Mouse (Mus musculus): Measurements from ENCODE around the gene Josd1. TPM values are rescaled to one million over a fixed set of nuclear protein-coding genes. Genes with fewer than 3 reads are reported as not detected.

Josd1 gene
- total and polyA plus RNA-seq, 3 experiments: 16.7 to 23.3 (median 21.6) TPM

DNA sequence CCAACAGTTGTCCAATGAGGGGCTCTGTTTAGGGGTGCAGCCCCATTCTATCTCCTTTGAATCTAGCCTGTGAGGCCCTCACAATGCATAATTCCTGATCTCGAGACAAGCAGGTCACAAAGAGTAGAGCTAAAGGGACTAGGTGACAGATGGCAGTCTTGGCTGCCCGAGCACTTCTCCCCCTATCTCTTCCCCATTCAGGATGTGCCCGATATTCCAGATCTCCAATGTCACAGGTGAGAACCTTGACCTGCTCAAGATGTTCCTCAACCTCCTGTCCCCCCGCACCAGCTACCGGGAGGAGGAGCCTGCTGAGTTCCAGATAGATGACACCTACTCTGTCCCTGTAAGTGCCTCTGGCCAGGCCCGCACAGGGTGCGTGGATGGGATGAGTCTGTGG lies 27.9 kb upstream of the Josd1 start:
- peaks cover 99% of the 10 kb centered on the region for H3K36me3 ChIP-seq (replicated peaks)
- TF ChIP-seq GATA1 (IDR thresholded peaks at IDR 0.05; ENCODE audit: borderline replicate concordance, low read length) (no peak), GATA2 (IDR thresholded peaks at IDR 0.05; ENCODE audit: borderline replicate concordance, low read depth, low read length) (no peak), POLR2AphosphoS5 (IDR thresholded peaks at IDR 0.05; ENCODE audit: insufficient replicate concordance, low read depth, low read length) (no peak), TAL1 (conservative IDR thresholded peaks at IDR 0.05; ENCODE audit: low read depth, low read length) (no peak), CTCF (IDR thresholded peaks at IDR 0.05; ENCODE audit: low read depth, low read length) (no peak)
- no peaks in the 10 kb centered on the region for H3K9me3 ChIP-seq (replicated peaks)
- no peak overlapping the region for H3K4me3 ChIP-seq (ENCODE audit: low read depth, low read length)
- DNase-seq (ENCODE audit: low spot score): no peak
- H3K27me3 ChIP-seq (ENCODE audit: insufficient read depth, low read length): no peaks in the 10 kb centered on the region
- no peak for ATAC-seq (ENCODE audit: extremely low read depth, insufficient number of reproducible peaks, low FRiP score, poor library complexity, severe bottlenecking)
- peaks cover 15% of the 10 kb centered on the region for H3K4me1 ChIP-seq (ENCODE audit: insufficient read depth, low read depth, low read length)

- no peaks in the 10 kb centered on the region for H3K9me3 ChIP-seq (replicated peaks)
- H3K4me1 ChIP-seq (ENCODE audit: insufficient read depth, low read depth, low read length): peaks cover 19% of the 10 kb centered on the region
- H3K36me3 ChIP-seq (replicated peaks): peaks cover 74% of the 10 kb centered on the region
- DNase-seq (ENCODE audit: low spot score): no peak
- H3K27me3 ChIP-seq (ENCODE audit: insufficient read depth, low read length): no peaks in the 10 kb centered on the region
- no peak for TF ChIP-seq CTCF (IDR thresholded peaks at IDR 0.05; ENCODE audit: low read depth, low read length)
- ATAC-seq (ENCODE audit: extremely low read depth, insufficient number of reproducible peaks, low FRiP score, poor library complexity, severe bottlenecking): no peak
- no peak overlapping the region for H3K4me3 ChIP-seq (ENCODE audit: low read depth, low read length)
Measured at GRCm38 (mm10) chr15:79708229-79708822, 20.6 kb upstream of the Josd1 start.

GRCm38 (mm10) chr15:79706603-79707214 lies 19.0 kb upstream of the Josd1 start:
- TF ChIP-seq GATA1 (IDR thresholded peaks at IDR 0.05; ENCODE audit: borderline replicate concordance, low read length) (no peak), GATA2 (IDR thresholded peaks at IDR 0.05; ENCODE audit: borderline replicate concordance, low read depth, low read length) (no peak), TAL1 (conservative IDR thresholded peaks at IDR 0.05; ENCODE audit: low read depth, low read length) (no peak), POLR2AphosphoS5 (IDR thresholded peaks at IDR 0.05; ENCODE audit: insufficient replicate concordance, low read depth, low read length) (no peak), CTCF (IDR thresholded peaks at IDR 0.05; ENCODE audit: low read depth, low read length) (no peak)
- H3K4me3 ChIP-seq (ENCODE audit: low read depth, low read length): no peak overlapping the region
- H3K27me3 ChIP-seq (ENCODE audit: insufficient read depth, low read length): no peaks in the 10 kb centered on the region
- DNase-seq (ENCODE audit: low spot score) (no peak), ATAC-seq (ENCODE audit: extremely low read depth, insufficient number of reproducible peaks, low FRiP score, poor library complexity, severe bottlenecking) (no peak)
- H3K36me3 ChIP-seq (replicated peaks): peaks cover 58% of the 10 kb centered on the region
- H3K4me1 ChIP-seq (ENCODE audit: insufficient read depth, low read depth, low read length): peaks cover 15% of the 10 kb centered on the region
- no peaks in the 10 kb centered on the region for H3K9me3 ChIP-seq (replicated peaks)

DNA sequence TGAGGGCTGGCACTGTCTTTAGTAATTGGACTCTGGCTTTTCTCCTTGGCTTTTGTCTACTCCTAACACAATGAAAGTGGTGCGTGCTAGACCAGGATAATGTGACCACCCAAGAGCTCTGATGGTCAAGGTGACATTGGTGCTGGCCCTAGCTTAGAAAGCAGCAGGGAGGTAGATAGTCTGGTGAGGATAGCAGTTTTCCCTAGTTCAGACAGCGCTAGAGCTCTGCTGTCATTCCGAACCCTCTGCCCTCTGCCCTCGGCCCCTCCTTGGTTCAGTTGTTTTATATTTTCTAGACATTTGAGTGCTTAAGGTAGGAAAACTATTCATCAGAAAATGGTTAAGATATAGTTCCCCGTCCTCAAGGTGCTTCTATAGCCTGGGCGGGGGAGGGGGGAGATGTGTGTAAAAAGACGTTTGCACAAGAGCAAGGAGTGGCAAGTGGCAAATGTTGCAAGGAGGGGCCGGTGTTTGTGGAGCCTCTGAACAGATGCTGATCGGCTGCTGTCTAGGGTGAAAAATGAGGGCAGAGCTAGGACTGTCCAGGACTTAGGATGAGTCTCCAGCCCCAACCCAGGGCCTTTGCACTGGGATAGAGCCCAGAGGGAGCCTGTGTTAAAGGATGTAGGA lies 10.0 kb upstream of the Josd1 start:
- peak overlapping the region; percentile 42; the same call in 1 of the 2 replicates for H3K4me3 ChIP-seq (ENCODE audit: low read depth, low read length)
- no peaks in the 10 kb centered on the region for H3K27me3 ChIP-seq (ENCODE audit: insufficient read depth, low read length)
- no peak for ATAC-seq (ENCODE audit: extremely low read depth, insufficient number of reproducible peaks, low FRiP score, poor library complexity, severe bottlenecking)
- H3K36me3 ChIP-seq (replicated peaks): peaks cover 61% of the 10 kb centered on the region
- H3K9me3 ChIP-seq (replicated peaks): no peaks in the 10 kb centered on the region
- peaks cover 60% of the 10 kb centered on the region for H3K4me1 ChIP-seq (ENCODE audit: insufficient read depth, low read depth, low read length)
- DNase-seq (ENCODE audit: low spot score): no peak
- TF ChIP-seq TAL1 (conservative IDR thresholded peaks at IDR 0.05; ENCODE audit: low read depth, low read length) (no peak), CTCF (IDR thresholded peaks at IDR 0.05; ENCODE audit: low read depth, low read length) (no peak), GATA1 (IDR thresholded peaks at IDR 0.05; ENCODE audit: borderline replicate concordance, low read length) (no peak), POLR2AphosphoS5 (IDR thresholded peaks at IDR 0.05; ENCODE audit: insufficient replicate concordance, low read depth, low read length) (no peak), GATA2 (IDR thresholded peaks at IDR 0.05; ENCODE audit: borderline replicate concordance, low read depth, low read length) (no peak)

GRCm38 (mm10) chr15:79697011-79697410 lies 9.3 kb upstream of the Josd1 start:
- DNase-seq (ENCODE audit: low spot score): no peak
- Histone ChIP-seq H3K4me1 (ENCODE audit: insufficient read depth, low read depth, low read length) (peaks cover 64% of the 10 kb centered on the region), H3K36me3 (replicated peaks) (peaks cover 63% of the 10 kb centered on the region), H3K9me3 (replicated peaks) (no peaks in the 10 kb centered on the region), H3K4me3 (ENCODE audit: low read depth, low read length) (peak overlapping the region; percentile 53; the same call in 1 of the 2 replicates), H3K27me3 (ENCODE audit: insufficient read depth, low read length) (no peaks in the 10 kb centered on the region)
- no peak for ATAC-seq (ENCODE audit: extremely low read depth, insufficient number of reproducible peaks, low FRiP score, poor library complexity, severe bottlenecking)
- TF ChIP-seq GATA2 (IDR thresholded peaks at IDR 0.05; ENCODE audit: borderline replicate concordance, low read depth, low read length): no peak

DNA sequence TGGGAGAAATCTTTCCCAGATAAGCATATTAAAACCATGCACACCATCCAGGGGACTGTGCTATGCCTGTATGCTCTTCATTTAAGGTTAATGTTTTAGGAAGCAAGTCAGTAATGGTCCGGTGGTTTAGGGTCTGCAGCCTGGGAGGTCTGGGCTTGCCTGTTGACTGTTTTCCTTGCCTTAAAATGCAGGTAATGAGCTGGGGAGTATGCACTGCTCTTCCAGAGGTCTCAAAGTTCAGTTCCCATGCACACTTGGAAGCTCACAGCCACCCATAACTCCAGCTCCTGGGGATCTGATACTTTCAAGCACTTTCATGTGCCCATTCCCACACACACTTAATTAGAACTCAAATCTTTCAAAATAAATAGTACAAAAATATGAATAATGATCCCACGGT lies 8.8 kb upstream of the Josd1 start:
- ATAC-seq (ENCODE audit: extremely low read depth, insufficient number of reproducible peaks, low FRiP score, poor library complexity, severe bottlenecking): no peak
- TF ChIP-seq GATA2 (IDR thresholded peaks at IDR 0.05; ENCODE audit: borderline replicate concordance, low read depth, low read length) (no peak), TAL1 (conservative IDR thresholded peaks at IDR 0.05; ENCODE audit: low read depth, low read length) (no peak), CTCF (IDR thresholded peaks at IDR 0.05; ENCODE audit: low read depth, low read length) (no peak), POLR2AphosphoS5 (IDR thresholded peaks at IDR 0.05; ENCODE audit: insufficient replicate concordance, low read depth, low read length) (no peak), GATA1 (IDR thresholded peaks at IDR 0.05; ENCODE audit: borderline replicate concordance, low read length) (no peak)
- H3K4me1 ChIP-seq (ENCODE audit: insufficient read depth, low read depth, low read length): peaks cover 69% of the 10 kb centered on the region
- DNase-seq (ENCODE audit: low spot score): no peak
- no peak overlapping the region; the same call in 1 of the 2 replicates for H3K4me3 ChIP-seq (ENCODE audit: low read depth, low read length)
- H3K27me3 ChIP-seq (ENCODE audit: insufficient read depth, low read length): no peaks in the 10 kb centered on the region
- H3K36me3 ChIP-seq (replicated peaks): peaks cover 63% of the 10 kb centered on the region
- H3K9me3 ChIP-seq (replicated peaks): no peaks in the 10 kb centered on the region

Data from G1E (cell line).